Mouse (Mus musculus) testis, adult 2 months (tissue): ENCODE results near the gene Ugt1a2. TPM values are rescaled to one million over a fixed set of nuclear protein-coding genes. Genes with fewer than 3 reads are reported as not detected.

ENCODE experiments used
- H3K27ac ChIP-seq: fragments of 200-500 bp; 2 replicates; pipeline ENCODE4 v1.5.1; 2012; ENCODE audit warnings: low read depth, low read length; ENCODE audit not compliant: control insufficient read depth, insufficient read depth
- H3K27me3 ChIP-seq: fragments of 200-500 bp; 2 replicates; pipeline ENCODE4 v1.6.1; 2012; ENCODE audit warnings: mild to moderate bottlenecking, low read length, moderate library complexity; ENCODE audit not compliant: control insufficient read depth, insufficient read depth
- H3K36me3 ChIP-seq: fragments of 200-500 bp; 2 replicates; pipeline ENCODE4 v1.6.1; 2012; ENCODE audit warnings: mild to moderate bottlenecking, low read length; ENCODE audit not compliant: control insufficient read depth, insufficient read depth
- H3K4me1 ChIP-seq: fragments of 200-500 bp; 2 replicates; pipeline ENCODE4 v1.6.1; 2012; ENCODE audit warnings: low read length; ENCODE audit not compliant: control insufficient read depth, insufficient read depth
- H3K4me3 ChIP-seq: fragments of 200-500 bp; 2 replicates; pipeline ENCODE4 v1.5.1; 2012; ENCODE audit warnings: low read depth, mild to moderate bottlenecking, low read length, moderate library complexity, mixed read lengths; ENCODE audit not compliant: control insufficient read depth
- CTCF ChIP-seq: fragments of 200-500 bp; IDR thresholded peaks from 2 replicates; pipeline ENCODE4 v1.5.1; 2012; ENCODE audit warnings: low read depth, mild to moderate bottlenecking, inconsistent platforms, low read length, moderate library complexity; ENCODE audit not compliant: control insufficient read depth, insufficient read depth, insufficient replicate concordance
- POLR2A ChIP-seq: fragments of 200-500 bp; IDR thresholded peaks from 2 replicates; pipeline ENCODE4 v1.6.1; 2012; ENCODE audit warnings: low read depth, mild to moderate bottlenecking, inconsistent platforms, low read length, moderate library complexity; ENCODE audit not compliant: control insufficient read depth
- polyA plus RNA-seq: library from polyadenylated mRNA; depleted of rRNA; stranded (reverse); fragments of >200 nt; gene quantifications from 2 replicates; pipeline ENCODE4 v1.2.3, GENCODE M21; 2012

Ugt1a2 gene
- polyA plus RNA-seq, 1 experiment: 0.06 TPM

DNA sequence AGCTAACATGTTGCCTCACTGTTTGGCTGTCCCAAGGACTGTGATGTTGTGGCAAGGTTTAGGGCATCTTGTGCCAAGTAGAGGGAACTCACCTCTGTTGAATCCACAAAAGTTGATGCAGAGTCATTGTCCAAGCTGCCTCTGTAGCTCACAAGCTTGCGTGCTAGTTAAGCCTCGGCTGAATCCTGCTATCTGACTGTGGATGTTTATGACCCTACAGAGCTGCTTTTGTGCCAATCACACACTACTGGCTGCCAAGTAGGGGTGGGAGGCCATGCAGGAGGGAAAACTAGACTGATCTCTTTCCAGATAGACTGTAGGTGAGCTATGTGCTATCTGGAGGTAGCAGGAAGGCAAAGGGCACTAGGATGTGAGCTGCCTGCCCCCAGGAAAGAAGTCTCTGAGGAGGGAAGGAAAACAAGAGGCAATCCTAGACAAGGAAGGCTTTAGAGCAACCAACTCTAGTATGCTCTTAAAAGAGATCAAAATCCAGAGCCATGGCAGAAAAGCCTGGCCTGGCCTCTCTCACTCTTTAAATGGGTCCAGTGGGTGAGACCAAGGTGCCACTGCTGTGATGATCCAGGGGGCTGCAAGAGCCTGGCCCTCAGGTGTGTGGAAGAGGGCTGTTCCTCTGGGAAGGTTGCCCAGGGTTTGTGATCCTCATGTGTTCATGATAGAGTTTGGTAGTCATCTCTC is 13.5 kb downstream of the Ugt1a2 start:
- TF ChIP-seq POLR2A: no peak
- TF ChIP-seq CTCF: no peak
- no peak overlapping the region for H3K4me3 ChIP-seq

DNA sequence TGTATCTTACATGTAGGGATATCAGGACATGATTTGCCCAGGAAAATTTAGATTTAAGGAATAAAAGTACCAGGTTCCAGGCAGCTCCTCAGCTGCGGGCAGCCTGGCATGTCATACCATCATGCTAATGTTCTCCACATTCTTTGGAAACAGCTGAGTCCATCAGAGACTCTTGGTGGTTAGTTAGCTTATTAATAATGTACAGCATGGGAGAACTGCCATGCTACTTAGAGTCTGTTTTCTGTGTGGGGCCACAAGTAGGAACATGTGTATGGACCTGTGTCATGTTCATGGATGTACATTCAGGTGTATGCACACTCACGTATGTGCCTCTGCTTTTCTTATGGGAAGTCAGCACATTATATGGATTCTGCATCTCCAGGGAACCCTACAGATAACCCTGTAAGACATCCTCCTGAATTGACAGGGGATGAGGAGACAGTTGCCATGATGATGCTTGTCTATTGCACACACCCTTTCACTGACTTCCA is 14.1 kb downstream of the Ugt1a2 start:
- Histone ChIP-seq H3K4me1 (no peaks in the 10 kb centered on the region), H3K27ac (no peak overlapping the region), H3K4me3 (no peak overlapping the region), H3K27me3 (no peaks in the 10 kb centered on the region), H3K36me3 (no peaks in the 10 kb centered on the region)
- TF ChIP-seq CTCF: no peak
- no peak for TF ChIP-seq POLR2A

More for the DNA sequence above, 13.5 kb downstream of the Ugt1a2 start:
- Histone ChIP-seq H3K4me1 (no peaks in the 10 kb centered on the region), H3K27me3 (no peaks in the 10 kb centered on the region), H3K27ac (no peak overlapping the region), H3K36me3 (no peaks in the 10 kb centered on the region)

DNA sequence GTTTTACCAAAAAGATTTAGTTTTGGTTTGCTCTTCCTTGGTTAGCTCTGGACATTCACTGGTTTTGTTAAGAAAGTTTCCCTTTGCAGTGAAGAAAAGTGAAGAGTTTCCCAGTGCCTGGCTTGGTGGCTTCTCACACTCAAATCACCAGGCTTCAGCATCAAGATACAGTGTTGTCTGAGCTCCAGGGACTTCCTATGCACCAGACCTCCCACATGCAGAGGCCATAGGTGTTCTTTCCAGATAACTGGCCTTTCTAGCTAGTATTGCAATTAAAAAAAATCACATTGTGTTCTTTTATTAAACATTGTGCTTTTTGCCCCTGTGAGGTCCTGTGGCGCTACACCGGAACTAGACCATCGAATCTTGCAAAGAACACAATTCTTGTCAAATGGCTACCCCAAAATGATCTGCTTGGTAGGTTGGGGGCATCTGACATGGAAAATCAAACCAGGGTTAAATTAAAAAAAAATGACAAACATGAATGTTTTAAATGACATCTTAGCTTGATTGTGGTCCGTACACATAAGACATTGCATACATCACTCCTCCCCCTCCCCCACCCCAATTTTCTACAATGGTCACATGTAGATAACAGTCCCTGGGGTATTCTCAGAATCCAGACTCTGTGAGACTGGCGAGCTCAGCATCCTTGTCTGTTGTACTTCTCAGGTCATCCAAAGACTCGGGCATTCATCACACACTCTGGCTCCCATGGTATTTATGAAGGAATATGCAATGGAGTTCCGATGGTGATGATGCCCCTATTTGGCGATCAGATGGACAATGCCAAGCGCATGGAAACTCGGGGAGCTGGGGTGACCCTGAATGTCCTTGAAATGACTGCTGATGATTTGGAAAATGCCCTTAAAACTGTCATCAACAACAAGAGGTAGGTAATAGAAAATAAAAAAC is 15.3 kb downstream of the Ugt1a2 start:
- no peaks in the 10 kb centered on the region for H3K4me1 ChIP-seq
- no peaks in the 10 kb centered on the region for H3K36me3 ChIP-seq
- no peak for TF ChIP-seq POLR2A
- TF ChIP-seq CTCF: no peak
- H3K27me3 ChIP-seq: no peaks in the 10 kb centered on the region
- H3K4me3 ChIP-seq: no peak overlapping the region
- H3K27ac ChIP-seq: no peak overlapping the region

DNA sequence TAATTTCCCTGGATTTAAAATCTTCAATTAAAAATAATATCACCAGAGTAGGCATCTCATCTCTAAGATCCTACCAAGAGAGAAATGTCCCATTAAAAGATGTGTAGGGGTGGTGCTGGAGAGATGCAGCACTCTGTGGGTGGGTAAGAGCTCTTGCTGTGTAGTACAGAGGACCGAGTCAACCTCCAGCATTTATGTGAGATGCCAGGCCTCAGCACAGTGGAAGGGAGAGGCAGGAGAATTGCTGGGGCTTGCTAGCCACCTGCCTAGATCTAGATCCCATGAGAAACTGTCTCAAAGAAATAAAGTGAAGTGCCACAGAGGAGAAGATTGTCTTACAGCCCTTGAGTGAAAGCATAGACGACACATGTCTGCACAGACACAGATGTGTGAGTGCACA is 16.1 kb downstream of the Ugt1a2 start:
- no peak overlapping the region for H3K27ac ChIP-seq
- H3K36me3 ChIP-seq: no peaks in the 10 kb centered on the region
- no peaks in the 10 kb centered on the region for H3K27me3 ChIP-seq
- TF ChIP-seq POLR2A: no peak
- TF ChIP-seq CTCF: no peak
- H3K4me1 ChIP-seq: no peaks in the 10 kb centered on the region
- no peak overlapping the region for H3K4me3 ChIP-seq

DNA sequence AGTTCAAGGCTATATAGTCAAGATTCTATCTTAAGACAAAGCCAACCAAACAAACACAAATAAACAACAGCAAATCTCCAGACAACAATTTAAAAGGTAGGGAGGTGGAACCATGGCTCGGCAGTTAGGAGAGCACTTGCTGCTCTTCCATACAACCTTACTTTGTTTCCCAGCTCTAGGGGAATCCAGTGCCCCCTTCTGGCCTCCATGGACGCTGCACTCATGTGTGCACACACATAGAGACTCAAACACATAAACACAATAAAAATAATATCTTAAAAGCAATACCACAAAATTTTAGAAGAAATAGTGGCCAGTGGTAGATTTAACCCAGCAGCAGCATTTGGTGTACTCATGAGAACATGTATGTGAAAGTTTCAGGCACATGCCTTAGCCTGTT is 16.7 kb downstream of the Ugt1a2 start:
- TF ChIP-seq CTCF: no peak
- no peak for TF ChIP-seq POLR2A
- Histone ChIP-seq H3K4me3 (no peak overlapping the region), H3K27ac (no peak overlapping the region)

DNA sequence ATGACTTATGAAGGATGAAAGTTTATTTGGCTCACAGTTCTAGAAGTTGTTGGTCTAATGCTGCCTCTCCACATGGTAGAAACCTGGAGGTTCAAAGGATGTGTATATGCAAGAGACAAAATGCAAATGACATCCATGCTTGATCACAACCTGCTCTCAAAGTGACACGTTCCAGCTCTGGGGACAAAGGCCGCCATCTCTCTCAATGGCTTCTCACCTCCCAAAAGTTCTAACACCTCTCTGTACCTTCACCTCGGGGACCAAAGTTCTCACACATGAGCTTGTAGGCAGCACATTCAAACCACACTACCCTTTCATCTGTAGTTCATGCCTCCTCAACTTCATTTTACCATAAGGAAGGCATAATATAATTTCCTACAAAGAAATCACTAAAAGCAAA is 17.2 kb downstream of the Ugt1a2 start:
- Histone ChIP-seq H3K36me3 (no peaks in the 10 kb centered on the region), H3K4me1 (no peaks in the 10 kb centered on the region), H3K4me3 (no peak overlapping the region), H3K27me3 (no peaks in the 10 kb centered on the region), H3K27ac (no peak overlapping the region)
- no peak for TF ChIP-seq CTCF
- TF ChIP-seq POLR2A: no peak

More for the DNA sequence above, 16.7 kb downstream of the Ugt1a2 start:
- H3K36me3 ChIP-seq: no peaks in the 10 kb centered on the region
- H3K4me1 ChIP-seq: no peaks in the 10 kb centered on the region
- no peaks in the 10 kb centered on the region for H3K27me3 ChIP-seq

DNA sequence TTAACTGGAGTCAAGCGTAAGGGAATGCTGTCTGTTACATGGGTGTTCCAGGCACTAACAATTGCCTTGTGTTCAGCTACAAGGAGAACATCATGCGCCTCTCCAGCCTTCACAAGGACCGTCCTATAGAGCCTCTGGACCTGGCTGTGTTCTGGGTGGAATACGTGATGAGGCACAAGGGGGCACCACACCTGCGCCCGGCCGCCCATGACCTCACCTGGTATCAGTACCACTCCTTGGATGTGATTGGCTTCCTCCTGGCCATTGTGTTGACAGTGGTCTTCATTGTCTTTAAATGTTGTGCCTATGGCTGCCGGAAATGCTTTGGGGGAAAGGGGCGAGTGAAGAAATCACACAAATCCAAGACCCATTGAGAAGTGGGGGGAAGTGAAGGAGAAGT is 17.6 kb downstream of the Ugt1a2 start:
- no peak overlapping the region for H3K4me3 ChIP-seq
- no peaks in the 10 kb centered on the region for H3K27me3 ChIP-seq
- TF ChIP-seq CTCF: no peak
- no peaks in the 10 kb centered on the region for H3K36me3 ChIP-seq
- no peak overlapping the region for H3K27ac ChIP-seq
- H3K4me1 ChIP-seq: no peaks in the 10 kb centered on the region

DNA sequence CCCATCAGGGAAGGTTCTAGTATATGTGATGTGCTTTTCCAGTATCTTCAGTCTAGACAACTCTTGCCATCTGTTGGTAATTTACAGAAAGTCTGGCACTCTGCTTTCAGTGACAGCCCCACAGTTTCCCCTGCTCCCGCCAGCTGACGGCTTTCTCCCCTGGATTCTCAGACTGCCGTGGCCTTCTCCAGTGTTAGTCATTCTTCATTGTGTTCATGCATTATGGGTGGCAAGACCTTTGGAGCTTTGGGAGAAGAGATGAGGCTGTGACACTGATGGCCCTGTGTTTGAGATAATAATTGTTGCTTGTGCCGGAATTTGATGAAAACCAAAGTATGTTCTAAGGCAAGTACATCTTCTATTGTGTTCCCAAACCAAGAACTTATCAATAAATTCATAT is 18.2 kb downstream of the Ugt1a2 start:
- H3K4me1 ChIP-seq: no peaks in the 10 kb centered on the region
- no peak overlapping the region for H3K4me3 ChIP-seq
- TF ChIP-seq POLR2A: no peak
- no peak for TF ChIP-seq CTCF
- H3K27me3 ChIP-seq: no peaks in the 10 kb centered on the region
- H3K27ac ChIP-seq: no peak overlapping the region
- no peaks in the 10 kb centered on the region for H3K36me3 ChIP-seq
